Mouse (Mus musculus) monocyte, adult 2 months (primary cell): ENCODE results near the gene Sppl2b.
A peak's percentile ranks its signal among the peaks of the same experiment; 100 is the strongest.

Experiments
- DNase-seq, 2 experiments: peaks; one replicate each; pipeline ENCODE4 v3.0.0; 2022; ENCODE audit warnings: low spot score in 2 of 2, low read depth in 1 of 2

The Sppl2b gene

DNA sequence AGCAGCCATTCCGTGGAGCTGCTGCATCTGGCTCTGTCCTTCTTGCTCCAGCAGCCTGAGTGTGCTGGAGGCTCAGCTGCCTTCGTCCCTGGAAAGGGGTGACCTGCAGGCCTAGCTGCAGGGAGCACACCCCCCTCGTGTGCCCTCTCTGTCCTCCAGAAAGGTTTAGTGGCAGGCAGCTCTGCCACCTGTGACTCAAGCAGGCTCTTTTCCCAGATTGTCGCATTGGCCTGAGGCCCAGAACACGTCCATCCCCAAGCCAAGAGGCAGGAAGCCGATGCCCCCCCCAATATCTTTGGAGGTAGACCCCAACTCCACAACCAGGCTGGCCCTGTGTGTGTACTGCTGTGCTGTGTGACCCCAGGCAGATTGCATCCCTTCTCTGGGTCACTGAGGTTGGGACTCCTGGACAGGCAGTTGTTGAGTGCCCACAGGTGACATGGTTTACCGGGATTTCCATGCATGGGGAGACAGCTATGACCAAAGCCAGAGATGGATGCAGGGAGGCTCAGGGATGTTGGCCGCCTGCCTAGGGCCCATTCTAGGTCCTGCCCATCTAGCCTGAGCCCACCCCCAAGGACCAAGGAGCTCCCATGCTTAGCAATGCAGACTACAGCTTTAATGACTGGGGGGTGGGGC lies 9.9 kb upstream of the Sppl2b start:
- DNase-seq, result no peak

- DNase-seq, result no peak
Observed at GRCm38 (mm10) chr10:80845732-80846131, 9.3 kb upstream of the Sppl2b start.

DNA sequence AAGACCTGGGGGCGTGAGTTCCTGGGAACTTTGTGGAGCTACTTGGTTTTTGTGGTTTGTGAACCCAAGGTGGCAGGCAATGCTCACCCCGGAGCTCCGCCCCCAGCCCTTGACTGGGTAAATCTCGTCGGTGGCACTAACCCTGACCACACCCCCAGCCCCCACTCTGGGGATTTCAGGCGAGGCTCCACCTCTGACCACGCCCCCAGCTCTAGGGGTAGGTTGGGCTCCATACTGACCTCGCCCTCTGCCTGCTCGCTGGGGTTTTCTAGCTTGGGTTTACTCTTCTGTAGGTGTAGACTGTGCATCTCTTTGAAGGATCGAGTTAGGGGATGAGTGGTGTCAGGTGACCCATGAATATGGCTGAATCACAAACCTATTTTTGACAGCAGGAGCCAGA lies 6.5 kb upstream of the Sppl2b start:
- peak in 1 of 2 experiments; percentile 33 for DNase-seq

GRCm38 (mm10) chr10:80855749-80856073 lies 636 bp downstream of the Sppl2b start:
- no peak for DNase-seq

- DNase-seq, result no peak
Observed at GRCm38 (mm10) chr10:80856267-80856666, 1.2 kb downstream of the Sppl2b start.

DNA sequence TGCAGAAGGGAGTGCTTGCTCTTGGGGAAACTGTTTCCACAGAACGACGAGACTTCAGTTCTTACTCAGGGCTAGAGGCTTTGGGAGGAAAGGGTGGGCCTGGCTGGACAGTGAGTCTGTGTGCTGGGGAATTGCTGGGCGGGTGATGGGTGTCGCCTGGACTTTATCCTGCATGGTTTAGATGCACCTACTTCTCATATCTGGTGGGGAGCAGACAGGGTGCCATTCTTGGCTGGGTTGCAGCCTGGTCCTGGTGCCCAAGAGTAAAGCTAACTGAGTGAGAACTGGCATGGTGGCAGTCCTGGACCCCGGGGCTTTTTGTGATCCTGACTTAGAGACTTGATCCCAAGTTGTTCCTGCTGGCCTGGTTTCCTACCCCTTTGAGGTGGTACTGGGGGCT lies 1.8 kb downstream of the Sppl2b start:
- no peak for DNase-seq

DNA sequence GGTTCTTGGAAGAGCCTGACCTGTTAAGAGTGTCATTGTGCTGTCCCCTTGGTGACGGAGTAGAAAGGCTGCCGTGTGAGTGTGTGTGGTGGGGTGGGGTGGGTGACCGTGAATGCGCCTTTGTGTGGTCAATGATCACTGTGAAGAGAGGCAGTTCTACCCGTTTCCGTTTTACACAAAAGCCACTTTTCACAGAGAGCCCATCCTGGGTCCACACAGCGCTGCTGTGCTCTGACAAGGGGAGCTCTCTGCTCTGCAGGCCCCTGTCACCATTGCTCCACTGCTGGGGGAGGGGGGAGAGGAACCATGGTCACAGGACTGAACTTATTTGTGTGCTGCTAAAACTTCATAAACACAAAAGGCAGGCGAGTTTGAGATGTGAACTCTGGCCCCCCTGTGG lies 2.3 kb downstream of the Sppl2b start:
- no peak for DNase-seq

DNA sequence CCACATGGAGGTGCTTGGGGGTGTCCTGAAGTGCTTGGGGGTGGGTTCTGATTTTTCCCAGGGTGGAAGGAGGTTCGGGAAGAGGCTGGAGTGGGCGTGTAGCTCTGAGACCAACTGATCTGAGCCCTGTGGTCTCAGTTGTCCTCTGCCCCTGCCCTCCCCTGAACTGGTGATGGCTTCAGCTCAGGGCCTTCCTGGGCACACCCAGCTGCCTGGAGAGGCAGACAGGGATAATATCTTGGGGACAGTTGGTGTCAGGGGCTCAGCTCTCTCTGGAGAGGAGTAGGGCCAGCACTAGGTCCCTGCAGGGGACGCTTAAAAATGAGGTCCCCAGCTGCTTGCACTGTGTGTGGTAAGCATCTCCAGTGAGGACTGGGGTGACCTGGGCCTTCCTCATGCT lies 2.8 kb downstream of the Sppl2b start:
- DNase-seq, result no peak

DNA sequence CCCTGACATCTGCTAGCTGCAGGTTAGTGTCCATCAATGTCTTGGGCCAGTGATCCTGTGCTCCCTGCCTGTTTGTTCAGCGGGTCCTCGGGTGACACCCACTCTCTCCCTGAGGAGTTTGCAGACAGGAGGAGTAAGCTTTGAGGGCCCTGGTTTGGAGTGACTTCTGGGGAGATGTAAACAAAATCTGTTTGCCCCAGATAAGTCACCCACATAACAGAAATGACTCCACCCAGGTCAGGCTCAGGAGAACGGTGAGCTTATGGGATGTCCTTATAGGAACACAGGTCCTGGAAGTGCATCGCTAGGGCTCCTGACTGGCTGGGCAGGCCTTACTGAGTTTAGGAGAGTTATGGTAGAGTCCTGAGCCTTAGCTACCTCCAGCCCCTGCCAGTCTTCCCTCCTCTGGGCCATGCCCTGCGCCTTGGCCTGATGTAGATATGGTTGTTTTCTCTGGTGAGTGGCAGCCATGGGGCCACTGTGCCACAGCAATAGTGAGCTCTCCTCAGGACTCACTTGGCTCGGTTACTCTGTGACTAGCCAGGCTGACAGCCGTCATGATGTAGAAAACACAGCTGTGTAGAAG lies 3.4 kb downstream of the Sppl2b start:
- DNase-seq, result no peak

DNA sequence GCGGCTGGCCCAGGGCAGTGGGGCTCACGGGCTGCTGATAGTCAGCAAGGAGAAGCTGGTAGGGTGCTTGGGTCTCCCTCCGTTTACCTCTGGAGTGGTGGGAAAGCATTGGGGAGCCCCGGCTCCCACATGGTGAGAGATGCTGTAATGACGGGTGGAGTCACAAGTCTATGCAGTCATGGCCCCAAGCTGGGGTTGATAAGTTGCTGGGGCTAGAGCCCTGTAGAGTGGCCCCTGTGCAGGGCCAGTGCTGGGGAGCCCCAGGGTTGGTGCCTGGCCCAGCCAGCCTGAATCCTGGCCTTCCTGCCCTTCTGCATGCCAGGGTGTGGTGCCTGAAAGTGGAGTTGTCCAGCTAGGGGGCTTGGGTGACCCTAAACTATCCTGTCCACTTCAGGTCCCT lies 7.2 kb downstream of the Sppl2b start:
- no peak for DNase-seq

GRCm38 (mm10) chr10:80864446-80864845 lies 9.4 kb downstream of the Sppl2b start:
- no peak for DNase-seq

DNA sequence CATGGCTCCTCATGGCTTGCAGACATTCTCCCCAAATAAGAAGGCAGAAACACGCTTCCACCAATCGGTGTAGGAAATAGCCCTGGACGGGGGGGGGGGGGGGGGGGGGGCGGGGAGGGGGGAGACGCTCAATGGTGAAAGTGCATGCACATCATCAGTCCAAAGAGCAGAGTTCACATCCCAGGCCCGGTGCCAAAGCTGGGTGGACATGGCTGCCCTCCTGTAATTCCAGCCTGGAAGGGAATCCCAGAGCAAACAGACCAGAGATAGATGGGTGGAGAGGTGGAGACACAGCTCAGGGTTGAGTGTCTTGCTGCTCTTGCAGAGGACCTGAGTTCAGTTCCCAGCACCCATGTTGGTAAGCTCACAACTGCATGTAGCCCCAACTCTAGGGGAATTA lies 15.9 kb downstream of the Sppl2b start:
- no peak for DNase-seq

- no peak for DNase-seq
Observed at GRCm38 (mm10) chr10:80871581-80871980, 16.5 kb downstream of the Sppl2b start, which contains the start of gene Tmprss9. Gene Tmprss9 (plus strand): TSS chr10:80871848.

DNA sequence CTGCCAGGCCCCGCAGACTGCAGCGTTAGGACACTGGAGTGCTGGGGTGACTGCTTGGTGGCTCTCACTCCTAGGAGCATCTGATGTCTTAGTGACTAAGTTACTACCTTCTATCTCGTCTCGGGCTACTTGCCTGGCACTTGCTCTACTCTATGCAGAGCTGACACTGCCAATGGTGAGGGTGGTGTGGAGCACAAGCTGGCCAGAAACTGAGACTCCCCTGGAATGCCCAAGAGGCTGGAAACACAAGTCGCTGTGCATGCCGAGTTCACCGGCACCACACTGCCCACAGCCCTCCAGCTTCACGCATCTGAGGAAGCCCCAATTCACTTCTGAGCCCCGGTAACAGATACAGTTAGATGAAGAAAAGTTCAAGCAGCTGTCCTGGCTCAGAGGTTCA lies 19.0 kb downstream of the Sppl2b start:
- DNase-seq, result no peak

DNA sequence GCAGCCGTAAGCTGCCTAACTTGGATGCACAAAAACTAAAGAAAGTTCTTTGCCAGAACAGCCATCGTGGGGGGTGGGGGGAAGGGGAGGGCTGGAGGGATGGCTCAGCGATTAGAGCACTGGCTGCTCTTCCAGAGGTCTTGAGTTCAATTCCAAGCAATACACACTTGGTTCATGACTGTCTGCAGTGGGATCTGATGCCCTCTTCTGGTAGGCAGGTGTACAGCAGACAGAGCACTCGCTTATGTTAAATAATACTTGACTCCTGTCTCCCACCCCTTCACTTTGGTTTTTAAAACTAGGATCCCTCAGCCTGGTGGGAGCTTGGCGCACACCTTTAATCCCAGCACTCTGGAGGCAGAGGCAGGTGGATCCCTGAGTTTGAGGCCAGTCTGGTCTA lies 21.0 kb downstream of the Sppl2b start:
- no peak for DNase-seq

DNA sequence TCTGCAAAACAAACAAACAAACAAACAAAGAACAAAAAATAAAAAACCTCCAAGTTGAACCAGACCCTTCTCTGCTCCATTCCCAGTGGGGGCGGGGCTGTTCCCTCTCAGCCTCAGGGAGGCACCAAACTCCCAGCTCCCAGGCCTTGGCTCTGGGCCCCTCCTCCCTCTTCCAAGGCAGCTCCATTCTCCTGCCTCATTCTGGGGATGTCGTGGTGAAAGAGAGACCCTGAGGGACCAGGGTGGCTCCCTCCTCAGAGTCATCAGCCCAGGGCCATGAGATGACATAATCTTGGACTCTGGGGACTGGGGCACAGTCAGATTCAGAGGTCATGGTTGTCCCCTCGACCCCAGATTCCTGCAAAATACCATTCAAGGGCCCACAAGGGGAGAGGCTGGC lies 21.5 kb downstream of the Sppl2b start:
- no peak for DNase-seq

DNA sequence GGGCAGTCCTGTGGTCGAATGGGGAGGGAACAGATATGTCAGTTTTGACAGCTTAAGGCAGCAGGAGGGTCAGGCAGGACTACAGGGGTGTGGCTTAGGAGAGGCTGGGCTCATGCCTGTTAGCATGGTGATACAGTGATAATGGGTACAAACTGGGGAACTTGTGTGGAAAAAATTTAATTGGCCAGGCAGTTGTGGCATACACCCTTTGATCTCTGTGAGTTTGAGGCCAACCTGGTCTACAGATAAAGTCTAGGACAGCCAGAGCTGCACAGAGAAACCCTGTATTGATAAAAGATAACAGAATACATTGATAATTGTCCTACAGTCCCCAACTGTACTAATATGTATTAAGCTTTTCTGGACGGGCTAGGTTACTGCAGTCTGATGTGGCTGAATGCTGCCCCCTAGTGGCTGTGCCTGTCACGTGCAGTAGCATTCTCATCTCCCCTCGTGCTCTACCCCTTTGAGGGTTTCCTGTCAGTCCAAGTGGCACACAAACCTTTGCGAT lies 25.1 kb downstream of the Sppl2b start:
- DNase-seq, result peak in 1 of 2 experiments; percentile 53

DNA sequence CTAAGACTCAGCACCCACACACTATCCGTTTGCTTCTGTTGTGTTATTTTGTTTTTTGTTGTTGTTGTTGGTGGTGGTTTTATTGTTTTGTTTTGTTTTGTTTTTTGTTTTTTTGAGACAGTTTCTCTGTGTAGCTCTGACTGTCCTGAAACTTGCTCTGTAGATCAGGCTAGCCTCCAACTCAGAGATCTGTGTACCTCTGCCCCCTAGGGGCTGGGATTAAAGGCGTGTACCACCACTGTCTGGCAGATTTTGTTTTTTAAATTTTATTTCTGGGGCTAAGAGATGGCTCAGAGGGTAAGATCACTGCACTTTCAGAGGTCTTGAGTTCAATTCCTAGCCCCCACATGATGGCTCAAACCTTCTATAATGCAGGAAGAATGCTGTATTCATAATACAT lies 25.8 kb downstream of the Sppl2b start:
- no peak for DNase-seq

GRCm38 (mm10) chr10:80881301-80881700 lies 26.2 kb downstream of the Sppl2b start:
- peak; percentile 35 to 69 for DNase-seq

DNA sequence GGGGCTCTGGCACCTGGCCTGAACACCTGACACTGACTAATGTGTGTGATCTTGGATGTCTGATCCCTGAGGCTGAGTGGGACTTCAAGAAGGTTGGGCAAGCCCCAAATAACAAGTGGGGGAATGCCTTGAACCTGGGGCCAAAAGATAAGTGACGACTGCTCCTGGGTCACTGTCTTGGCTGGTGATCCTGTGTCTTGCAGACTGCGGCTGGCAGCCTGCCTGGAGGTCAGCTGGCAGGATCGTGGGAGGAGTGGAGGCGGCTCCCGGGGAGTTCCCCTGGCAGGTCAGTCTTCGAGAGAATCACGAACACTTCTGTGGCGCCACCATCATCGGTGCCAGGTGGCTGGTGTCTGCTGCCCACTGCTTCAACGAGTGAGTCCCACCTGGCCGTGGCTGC lies 32.1 kb downstream of the Sppl2b start:
- DNase-seq, result no peak

DNA sequence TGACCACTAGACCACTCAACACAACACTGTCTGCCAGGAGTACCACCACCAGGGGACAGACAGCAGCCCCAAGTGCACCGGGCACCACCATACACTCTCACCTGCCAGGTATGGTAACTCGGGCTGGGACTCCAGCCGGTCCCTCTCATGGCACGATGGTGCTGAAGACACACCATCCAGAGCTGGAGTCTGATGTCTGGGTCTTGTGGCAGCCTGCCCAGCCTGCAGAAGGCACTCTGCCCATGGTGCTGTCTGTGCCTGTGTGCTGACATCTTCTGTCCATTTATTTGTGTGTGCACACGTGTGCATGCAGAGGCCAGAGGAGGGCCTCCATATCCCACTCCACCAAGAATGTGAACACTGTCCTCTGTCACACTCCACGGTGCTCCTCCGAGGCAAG lies 40.0 kb downstream of the Sppl2b start:
- no peak for DNase-seq

DNA sequence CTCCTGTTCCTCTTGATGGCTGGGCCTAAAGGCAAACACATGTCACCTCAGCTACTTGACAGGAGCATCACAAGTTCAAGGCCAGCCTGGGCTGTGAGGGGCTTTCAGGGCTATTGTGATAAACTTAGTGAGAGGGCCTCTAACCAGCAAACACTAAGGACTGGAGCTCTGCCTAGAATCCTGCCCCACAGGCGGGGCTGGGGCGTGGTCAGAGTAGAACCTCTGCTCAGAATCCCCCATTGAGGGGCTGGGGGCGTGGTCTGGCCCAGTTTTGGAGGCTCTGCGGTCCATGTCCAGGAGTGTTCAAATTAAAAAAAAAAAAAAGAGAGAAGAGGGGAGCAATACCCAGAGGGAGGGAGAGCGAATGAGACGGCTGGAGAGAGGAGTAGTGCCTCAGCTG lies 40.6 kb downstream of the Sppl2b start:
- DNase-seq, result no peak
